Mouse (Mus musculus) liver, embryonic 14.5 days (tissue): Measurements from ENCODE around the gene Hyal2. TPM values are rescaled to one million over a fixed set of nuclear protein-coding genes. Genes with fewer than 3 reads are reported as not detected.

Experiments used
- ATAC-seq: fragments of 200-750 bp; cut with Nextera tagmentation; 2 replicates; pipeline ENCODE4 v1.8.0; 2017; ENCODE audit warnings: moderate number of reproducible peaks, mild to moderate bottlenecking, moderate library complexity; ENCODE audit not compliant: insufficient read depth
- DNase-seq, 3 experiments: peaks; one replicate each; pipeline ENCODE4 v3.0.0-alpha.2; 2012 to 2013; ENCODE audit warnings: low read depth in 3 of 3, low spot score in 3 of 3
- H3K27ac ChIP-seq: fragments of 300-500 bp; sonication (generic); 2 replicates; pipeline ENCODE4 v1.5.1; 2014; ENCODE audit warnings: moderate library complexity, mild to moderate bottlenecking, control low read depth, inconsistent platforms
- H3K27me3 ChIP-seq: fragments of 300-500 bp; sonication (generic); 2 replicates; pipeline ENCODE4 v1.6.1; 2014; ENCODE audit warnings: mild to moderate bottlenecking, low read length, moderate library complexity; ENCODE audit not compliant: control insufficient read depth, insufficient read depth
- H3K36me3 ChIP-seq: fragments of 300-500 bp; sonication (generic); replicated peaks from 2 replicates; pipeline ENCODE4 v1.6.1; 2014; ENCODE audit warnings: low read depth; ENCODE audit not compliant: control insufficient read depth, insufficient read depth
- H3K4me1 ChIP-seq, 2 experiments: fragments of 200-500 bp in 1 of 2; fragments of 300-500 bp in 1 of 2; sonication (generic) in 1 of 2; replicated peaks; 2 replicates each; pipeline ENCODE4 v1.6.1; 2012 to 2014; ENCODE audit warnings: antibody characterized with exemption in 1 of 2, inconsistent platforms in 1 of 2, low read length in 1 of 2; ENCODE audit not compliant: control insufficient read depth in 2 of 2, insufficient read depth in 2 of 2
- H3K4me2 ChIP-seq: fragments of 300-500 bp; sonication (generic); 2 replicates; pipeline ENCODE4 v1.6.1; 2014; ENCODE audit warnings: low read depth, mild to moderate bottlenecking, control low read depth, moderate library complexity
- H3K4me3 ChIP-seq, 2 experiments: fragments of 200-500 bp in 1 of 2; fragments of 300-500 bp in 1 of 2; sonication (generic) in 1 of 2; 2 replicates each; pipeline ENCODE4 v1.5.1; 2012 to 2014; ENCODE audit warnings: low read depth in 2 of 2, low read length in 2 of 2, mild to moderate bottlenecking in 2 of 2, control low read depth in 1 of 2, inconsistent platforms in 1 of 2, moderate library complexity in 1 of 2; ENCODE audit not compliant: insufficient read depth in 1 of 2
- H3K9ac ChIP-seq: fragments of 300-500 bp; sonication (generic); replicated peaks from 2 replicates; pipeline ENCODE4 v1.6.1; 2014; ENCODE audit warnings: mild to moderate bottlenecking, control low read depth, moderate library complexity
- H3K9me3 ChIP-seq: fragments of 300-500 bp; sonication (generic); 2 replicates; pipeline ENCODE4 v1.6.1; 2016; ENCODE audit warnings: low read length, mixed read lengths; ENCODE audit not compliant: control insufficient read depth
- CTCF ChIP-seq: IDR thresholded peaks from 2 replicates; pipeline ENCODE4 v1.5.1; 2016; ENCODE audit warnings: antibody characterized with exemption, low read depth, control low read depth
- EP300 ChIP-seq: IDR thresholded peaks from 2 replicates; pipeline ENCODE4 v1.6.1; 2016; ENCODE audit warnings: antibody characterized with exemption, low read depth
- WGBS: fragments of 180-500 bp; shearing (Covaris S2); extraction: QIAGEN DNeasy Blood & Tissue Kit; methylation state at CpG from one replicate; pipeline ENCODE4 v1.1.7; 2014; ENCODE audit not compliant: insufficient replicate concordance; 5-methylcytosine and 5-hydroxymethylcytosine counted together
- polyA plus RNA-seq, 2 experiments: library from polyadenylated mRNA; depleted of rRNA in 1 of 2; stranded (reverse) in 1 of 2; unstranded in 1 of 2; fragments of >200 nt; fragmentation: Nextera tagmentation in 1 of 2; extraction: Ambion mirVana in 1 of 2; gene quantifications; 2 replicates each; pipeline versions ENCODE4 v1.2.1 to v1.2.3; 2012 to 2014

Hyal2 gene
- polyA plus RNA-seq, 2 experiments, result 19.9 to 47.0 TPM

GRCm38 (mm10) chr9:107580501-107581317 lies 13.0 kb downstream of the Hyal2 start, which contains the start of gene Hyal3:
Gene Hyal3, plus strand, starts transcription at chr9:107580818.
- Histone ChIP-seq H3K9ac (peak within 1 kb of the TSS; percentile 92), H3K27ac (peak within 1 kb of the TSS; percentile 96), H3K9me3 (no peaks in the 10 kb centered on the region), H3K4me2 (peak within 1 kb of the TSS; percentile 100), H3K27me3 (no peaks in the 10 kb centered on the region), H3K4me1 (peaks cover 25 to 39% of the 10 kb centered on the region in 2 experiments), H3K4me3 (peak within 1 kb of the TSS; percentile 72 to 86), H3K36me3 (no peaks in the 10 kb centered on the region; the same call in 1 of the 2 replicates)
- peak; percentile 82 to 87 (median 84) for DNase-seq
- peak; percentile 11; the same call in 1 of the 2 replicates for TF ChIP-seq EP300
- no peak for TF ChIP-seq CTCF
- ATAC-seq, result peak; percentile 79
- 1% methylated on average over 32 of the region's 32 CpGs for WGBS

GRCm38 (mm10) chr9:107581584-107581983 lies 13.8 kb downstream of the Hyal2 start:
- H3K36me3 ChIP-seq, result no peaks in the 10 kb centered on the region; the same call in 1 of the 2 replicates
- no peak for TF ChIP-seq CTCF
- no peaks in the 10 kb centered on the region for H3K9me3 ChIP-seq
- WGBS, result 30% methylated on average over 4 of the region's 4 CpGs
- no peak for DNase-seq
- no peaks in the 10 kb centered on the region for H3K27me3 ChIP-seq
- H3K4me1 ChIP-seq, result peaks cover 27 to 38% of the 10 kb centered on the region in 2 experiments
- H3K4me2 ChIP-seq, result peak overlapping the region; percentile 100
- ATAC-seq, result no peak
- H3K4me3 ChIP-seq, result peak overlapping the region; percentile 72 to 86
- H3K27ac ChIP-seq, result peak overlapping the region; percentile 96
- H3K9ac ChIP-seq, result peak overlapping the region; percentile 92

GRCm38 (mm10) chr9:107582509-107583062 lies 14.8 kb downstream of the Hyal2 start:
- H3K36me3 ChIP-seq, result no peaks in the 10 kb centered on the region; the same call in 1 of the 2 replicates
- no peak overlapping the region for H3K9ac ChIP-seq
- no peak overlapping the region; a peak in 1 of 4 replicates for H3K4me3 ChIP-seq
- WGBS, result 83% methylated on average over 7 of the region's 7 CpGs
- ATAC-seq (no peak), DNase-seq (no peak)
- no peaks in the 10 kb centered on the region for H3K27me3 ChIP-seq
- peaks cover 23 to 33% of the 10 kb centered on the region in 2 experiments for H3K4me1 ChIP-seq
- H3K9me3 ChIP-seq, result no peaks in the 10 kb centered on the region
- peak overlapping the region; percentile 100 for H3K4me2 ChIP-seq
- peak overlapping the region; percentile 96 for H3K27ac ChIP-seq
- TF ChIP-seq EP300 (no peak), CTCF (no peak)

- no peak overlapping the region for H3K4me3 ChIP-seq
- no peak overlapping the region for H3K4me2 ChIP-seq
- H3K9ac ChIP-seq, result no peak overlapping the region
- TF ChIP-seq CTCF (no peak), EP300 (no peak)
- ATAC-seq (no peak), DNase-seq (no peak)
- no peaks in the 10 kb centered on the region; the same call in 1 of the 2 replicates for H3K36me3 ChIP-seq
- H3K27me3 ChIP-seq, result no peaks in the 10 kb centered on the region
- H3K9me3 ChIP-seq, result no peaks in the 10 kb centered on the region
- 84% methylated on average over 14 of the region's 14 CpGs for WGBS
- peaks cover 22 to 33% of the 10 kb centered on the region in 2 experiments for H3K4me1 ChIP-seq
- no peak overlapping the region for H3K27ac ChIP-seq
Observed at GRCm38 (mm10) chr9:107583174-107583573, 15.4 kb downstream of the Hyal2 start.

- Histone ChIP-seq H3K4me3 (peak overlapping the region; percentile 56 to 98), H3K27me3 (no peaks in the 10 kb centered on the region), H3K9ac (peak overlapping the region; percentile 91), H3K4me1 (peaks cover 32 to 39% of the 10 kb centered on the region in 2 experiments), H3K9me3 (no peaks in the 10 kb centered on the region), H3K36me3 (peaks cover 29% of the 10 kb centered on the region), H3K27ac (peak overlapping the region; percentile 99), H3K4me2 (peak overlapping the region; percentile 76)
- 80% methylated on average over 5 of the region's 5 CpGs for WGBS
- TF ChIP-seq EP300, result no peak
- TF ChIP-seq CTCF, result no peak
- DNase-seq (no peak), ATAC-seq (no peak)
Observed at GRCm38 (mm10) chr9:107586504-107586903, 18.8 kb downstream of the Hyal2 start.
